Mouse (Mus musculus) heart, adult 8-10 months (tissue): Measurements from ENCODE around the gene Tipin. TPM values are rescaled to one million over a fixed set of nuclear protein-coding genes. Genes with fewer than 3 reads are reported as not detected.

ENCODE experiments used
- DNase-seq: peaks from one replicate; pipeline ENCODE4 v3.0.0; 2022; ENCODE audit warnings: low spot score
- total RNA-seq, 4 experiments: library from RNA; stranded (reverse); gene quantifications; 2 replicates each; pipeline ENCODE4 v1.2.4; 2022

Tipin gene
- total RNA-seq, 4 experiments from 2014 or later: 9.3 to 12.9 (median 11.0) TPM

DNA sequence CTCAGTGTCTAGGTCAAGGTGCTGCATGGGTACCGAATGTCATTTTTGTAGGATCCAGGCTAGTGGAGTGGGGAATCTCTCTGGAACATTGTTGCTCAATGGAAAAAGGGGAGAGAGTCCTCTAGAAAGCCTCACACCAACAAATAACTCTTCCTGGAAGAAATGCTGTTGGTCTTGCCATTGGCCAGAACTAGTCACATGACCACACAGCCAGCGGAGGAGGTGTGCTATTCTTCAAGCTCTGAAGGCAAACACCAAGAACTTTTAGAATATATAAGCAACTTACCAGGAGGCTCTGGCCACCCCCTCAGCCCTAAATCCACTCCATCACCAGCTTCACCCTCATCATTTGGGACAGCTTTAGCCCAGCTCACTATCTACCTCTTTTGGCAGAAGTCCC lies 62.3 kb downstream of the Tipin start:
- DNase-seq: no peak

DNA sequence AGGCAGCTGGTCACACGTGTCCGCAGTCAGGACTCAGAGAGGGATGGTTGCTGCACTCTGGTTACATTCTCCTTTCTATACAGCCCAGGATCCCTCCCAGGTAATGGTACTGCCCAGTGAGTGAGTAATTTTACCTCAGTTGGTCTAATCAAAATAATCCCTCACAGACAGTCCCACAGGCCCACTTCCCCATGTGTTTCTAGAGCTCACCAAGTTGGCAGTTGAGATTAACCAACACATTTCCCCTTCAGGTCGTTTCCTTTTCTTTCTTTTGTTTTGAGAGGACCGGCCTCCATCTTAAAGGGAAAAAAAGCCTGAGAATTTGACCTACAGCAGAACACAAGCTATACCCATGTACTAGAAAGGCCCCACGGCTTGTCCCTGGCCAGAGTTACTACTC lies 64.5 kb downstream of the Tipin start:
- no peak for DNase-seq

DNA sequence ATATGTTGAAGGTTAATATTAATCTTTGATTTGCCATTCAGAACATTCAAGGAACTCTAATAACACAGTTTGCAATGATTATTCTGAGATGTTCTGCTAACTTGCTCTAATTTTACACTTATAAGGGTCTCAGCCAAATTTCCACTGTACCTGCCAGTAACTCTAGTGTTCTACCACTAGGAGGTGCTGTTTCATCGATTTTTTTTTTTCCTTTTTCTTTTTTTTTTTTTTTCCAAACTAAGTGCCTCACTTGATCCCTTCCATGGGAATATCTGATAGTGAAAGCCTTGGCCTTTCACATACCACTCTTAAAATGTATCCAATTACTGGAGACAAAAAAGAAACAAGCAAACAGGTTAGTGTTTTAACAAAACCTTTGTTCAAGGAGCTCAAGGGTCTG lies 66.0 kb downstream of the Tipin start:
- DNase-seq: no peak

DNA sequence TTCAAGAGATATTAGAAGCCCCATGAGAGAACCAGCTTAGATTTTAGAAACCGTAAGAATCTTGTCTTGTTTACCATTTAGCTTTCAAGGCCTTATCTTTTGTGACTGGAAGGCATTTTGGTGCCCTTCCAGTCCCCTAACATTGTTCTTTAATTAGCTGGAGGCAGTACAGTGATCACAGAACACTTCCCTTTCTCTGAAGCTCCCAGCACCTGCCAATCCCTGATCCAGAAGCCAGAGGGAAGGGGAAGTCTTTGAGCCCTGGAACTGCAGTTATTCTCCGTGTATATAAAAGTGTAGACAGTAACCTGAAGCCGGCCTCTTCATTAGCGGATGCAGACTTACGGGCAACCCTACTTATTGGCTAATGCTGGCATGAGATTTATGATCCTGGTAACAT lies 68.1 kb downstream of the Tipin start:
- no peak for DNase-seq

DNA sequence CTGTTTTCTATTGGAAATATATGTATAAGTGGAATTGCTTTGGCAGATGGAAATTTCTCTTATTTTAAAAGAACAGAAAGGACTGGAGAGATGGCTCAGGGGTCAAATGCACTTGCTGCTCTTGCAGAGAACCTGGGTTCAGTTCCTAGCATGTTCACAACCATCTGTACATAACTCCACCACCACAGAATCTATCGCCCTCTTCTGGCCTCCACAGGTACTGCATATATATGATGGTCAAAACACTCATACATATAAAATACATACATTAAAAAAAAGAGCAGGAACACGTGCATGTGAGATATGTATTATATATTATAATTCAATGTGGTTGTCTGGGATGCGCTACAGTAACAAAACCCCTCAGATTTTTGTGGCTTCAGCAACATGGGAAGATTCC lies 69.8 kb downstream of the Tipin start:
- no peak for DNase-seq

Other genes starting within 250 kb of the Tipin start
- gene Lctl, start 164.4 kb upstream of the Tipin start, total RNA-seq: under 1 TPM in 2 of 4 experiments, not detected in 2; 0.68 to 0.75 TPM
- 1 to 10 TPM in 2 of 4 experiments, under 1 TPM in 2; 0.60 to 1.4 (median 1.0) TPM for gene Zwilch, start 108.5 kb upstream of the Tipin start, total RNA-seq
- 100 to 1,000 TPM; 430 to 483 (median 463) TPM for gene Rpl4, start 108.2 kb upstream of the Tipin start, total RNA-seq
- gene Snapc5, start 102.3 kb upstream of the Tipin start, total RNA-seq: 10 to 100 TPM; 19.0 to 28.0 (median 23.1) TPM
- 1 to 10 TPM; 2.8 to 3.7 (median 3.2) TPM for gene Uchl4, start 46.4 kb upstream of the Tipin start, total RNA-seq
- gene Map2k1, start 27.9 kb upstream of the Tipin start, total RNA-seq: 10 to 100 TPM; 46.1 to 51.3 (median 48.7) TPM
- gene Dis3l, start 59.7 kb downstream of the Tipin start, total RNA-seq: 10 to 100 TPM; 25.1 to 29.9 (median 27.1) TPM
- gene Megf11, start 104.0 kb downstream of the Tipin start, total RNA-seq: 1 to 10 TPM in 2 of 4 experiments, under 1 TPM in 2; 0.81 to 1.8 (median 1.0) TPM